Mouse (Mus musculus) heart, embryonic 10.5 days (tissue): ENCODE data around the gene Tex261. TPM values are rescaled to one million over a fixed set of nuclear protein-coding genes. Genes with fewer than 3 reads are reported as not detected.

Experiments used
- DNase-seq: peaks from one replicate; pipeline ENCODE4 v3.0.0-alpha.2; 2017; ENCODE audit warnings: low spot score
- H3K27ac ChIP-seq: fragments of 300-500 bp; sonication (generic); 2 replicates; pipeline ENCODE4 v1.5.1; 2016; ENCODE audit warnings: mild to moderate bottlenecking
- H3K27me3 ChIP-seq: fragments of 300-500 bp; sonication (generic); 2 replicates; pipeline ENCODE4 v1.6.1; 2016; ENCODE audit warnings: mild to moderate bottlenecking; ENCODE audit not compliant: poor library complexity, insufficient read depth, severe bottlenecking
- H3K36me3 ChIP-seq: fragments of 300-500 bp; sonication (generic); 2 replicates; pipeline ENCODE4 v1.6.1; 2016; ENCODE audit warnings: mild to moderate bottlenecking, moderate library complexity
- H3K4me1 ChIP-seq: fragments of 300-500 bp; sonication (generic); 2 replicates; pipeline ENCODE4 v1.6.1; 2016; ENCODE audit warnings: mild to moderate bottlenecking
- H3K4me3 ChIP-seq: fragments of 300-500 bp; sonication (generic); 2 replicates; pipeline ENCODE4 v1.5.1; 2016; ENCODE audit warnings: mild to moderate bottlenecking, moderate library complexity
- H3K9me3 ChIP-seq: fragments of 300-500 bp; sonication (generic); 2 replicates; pipeline ENCODE4 v1.6.1; 2016; ENCODE audit warnings: mild to moderate bottlenecking, moderate library complexity
- WGBS: fragments of 180-500 bp; shearing (Covaris S2); methylation state at CpG from one replicate; pipeline ENCODE4 v1.1.7; 2016; 5-methylcytosine and 5-hydroxymethylcytosine counted together
- polyA plus RNA-seq: library from polyadenylated mRNA; unstranded; fragments of >200 nt; fragmentation: Nextera tagmentation; extraction: Ambion mirVana; gene quantifications from 2 replicates; pipeline ENCODE4 v1.2.1, GENCODE M21; 2016

The Tex261 gene
- polyA plus RNA-seq, 1 experiment from 2014 or later: 88.7 TPM

DNA sequence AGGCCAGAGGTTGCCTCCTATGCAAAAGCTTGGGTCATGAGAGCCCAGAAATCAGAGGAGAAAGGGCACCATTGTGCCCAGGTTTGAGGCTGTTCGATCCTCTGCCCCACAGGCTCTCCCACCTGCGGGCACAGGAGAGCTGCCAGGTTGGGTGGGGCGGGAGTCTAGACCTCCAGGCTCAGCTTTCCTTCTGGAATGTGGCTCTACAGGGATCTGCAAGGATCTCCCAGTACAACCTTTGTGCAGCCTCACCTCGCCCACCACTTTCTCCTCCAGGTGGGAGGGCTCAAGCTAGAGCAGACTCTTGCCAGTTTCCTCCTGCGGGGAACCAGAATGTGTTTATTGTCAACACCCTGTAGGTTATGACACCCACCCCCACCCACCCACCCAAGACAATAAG is 31.1 kb downstream of the Tex261 start:
- Histone ChIP-seq H3K36me3 (no peaks in the 10 kb centered on the region), H3K27ac (no peak overlapping the region), H3K27me3 (peaks cover 78% of the 10 kb centered on the region), H3K4me3 (no peak overlapping the region), H3K4me1 (peaks cover 2% of the 10 kb centered on the region; the same call in 1 of the 2 replicates), H3K9me3 (no peaks in the 10 kb centered on the region)
- DNase-seq: no peak
- 63% methylated on average over 5 of the region's 5 CpGs for WGBS

DNA sequence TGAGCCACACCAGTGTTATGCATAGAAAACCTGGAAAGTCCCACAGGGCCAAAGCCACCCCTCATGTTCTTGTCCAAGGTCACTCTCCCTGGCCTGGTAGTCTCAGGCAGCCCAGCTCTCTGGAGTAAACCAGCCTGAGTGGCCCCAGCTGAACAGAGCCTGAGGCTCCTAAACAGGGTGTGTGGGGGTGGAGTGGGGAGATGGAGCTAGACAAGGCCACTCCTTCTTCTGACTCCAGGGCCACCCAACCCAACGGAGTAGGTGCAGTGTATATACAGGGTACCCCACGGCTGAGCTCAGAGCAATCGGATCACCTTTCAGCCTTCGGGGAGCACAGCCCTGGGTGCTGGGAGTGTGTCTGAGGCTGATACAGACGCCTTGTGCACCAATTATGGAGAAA is 31.5 kb downstream of the Tex261 start:
- peaks cover 74% of the 10 kb centered on the region for H3K27me3 ChIP-seq
- no peak for DNase-seq

DNA sequence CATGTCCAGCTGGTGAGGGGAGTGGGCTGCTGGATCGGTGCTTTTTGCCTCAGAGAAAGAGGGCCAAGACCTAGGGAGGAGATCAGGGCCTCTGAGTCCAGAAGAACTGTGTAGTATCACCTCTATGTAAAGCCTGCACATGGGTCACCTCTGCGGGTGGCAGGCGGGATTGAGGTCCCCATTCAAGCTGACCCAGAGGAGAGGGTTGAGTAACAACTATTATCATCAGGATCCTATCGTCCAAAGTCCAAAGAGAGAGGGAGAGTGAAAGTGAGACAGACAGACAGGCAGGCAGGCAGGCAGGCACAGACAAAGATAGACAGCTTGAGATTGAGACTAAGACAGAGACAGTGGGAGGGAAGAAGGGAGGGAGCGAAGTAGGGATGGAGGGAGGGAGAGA is 32.4 kb downstream of the Tex261 start:
- Histone ChIP-seq H3K27ac (no peak overlapping the region), H3K4me3 (no peak overlapping the region), H3K4me1 (no peaks in the 10 kb centered on the region), H3K9me3 (no peaks in the 10 kb centered on the region), H3K27me3 (peaks cover 66% of the 10 kb centered on the region), H3K36me3 (no peaks in the 10 kb centered on the region)
- no peak for DNase-seq
- WGBS: 51% methylated on average over 5 of the region's 5 CpGs

More for the DNA sequence above, 31.5 kb downstream of the Tex261 start:
- peaks cover 1% of the 10 kb centered on the region; the same call in 1 of the 2 replicates for H3K4me1 ChIP-seq
- H3K9me3 ChIP-seq: no peaks in the 10 kb centered on the region
- no peak overlapping the region for H3K4me3 ChIP-seq
- 62% methylated on average over 5 of the region's 5 CpGs for WGBS
- no peak overlapping the region for H3K27ac ChIP-seq
- no peaks in the 10 kb centered on the region for H3K36me3 ChIP-seq

DNA sequence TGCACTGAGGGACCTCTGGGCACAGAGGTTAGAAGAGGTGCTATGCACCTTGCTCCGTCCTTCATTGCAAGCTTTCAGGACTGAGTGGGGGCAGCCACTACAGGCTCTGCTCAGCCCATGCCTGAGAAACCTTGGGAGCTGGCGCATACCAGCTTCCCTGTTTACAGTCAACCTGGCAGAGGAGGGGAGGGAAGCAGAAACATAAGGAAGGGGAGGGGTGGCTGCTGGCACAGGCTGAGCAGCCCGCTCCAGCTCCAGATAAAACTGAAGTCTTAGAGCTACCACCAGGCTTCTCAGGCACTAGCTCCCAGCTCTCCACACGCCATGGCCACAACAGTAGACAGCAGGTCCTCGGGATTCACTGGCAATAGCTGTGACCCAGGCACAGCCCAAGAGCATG is 32.9 kb downstream of the Tex261 start, which contains the start of gene Atp6v1b1:
Gene Atp6v1b1 (plus strand): TSS at position 230 of the 400 bp plus-strand sequence.
- no peaks in the 10 kb centered on the region for H3K9me3 ChIP-seq
- WGBS: 46% methylated on average over 5 of the region's 5 CpGs
- H3K27me3 ChIP-seq: peaks cover 66% of the 10 kb centered on the region
- no peak within 1 kb of the TSS for H3K27ac ChIP-seq
- H3K4me1 ChIP-seq: 0 out of 2 replicates have a peak, but pooled peaks cover 1% of the 10 kb centered on the region
- H3K4me3 ChIP-seq: no peak within 1 kb of the TSS
- DNase-seq: no peak
- H3K36me3 ChIP-seq: no peaks in the 10 kb centered on the region

DNA sequence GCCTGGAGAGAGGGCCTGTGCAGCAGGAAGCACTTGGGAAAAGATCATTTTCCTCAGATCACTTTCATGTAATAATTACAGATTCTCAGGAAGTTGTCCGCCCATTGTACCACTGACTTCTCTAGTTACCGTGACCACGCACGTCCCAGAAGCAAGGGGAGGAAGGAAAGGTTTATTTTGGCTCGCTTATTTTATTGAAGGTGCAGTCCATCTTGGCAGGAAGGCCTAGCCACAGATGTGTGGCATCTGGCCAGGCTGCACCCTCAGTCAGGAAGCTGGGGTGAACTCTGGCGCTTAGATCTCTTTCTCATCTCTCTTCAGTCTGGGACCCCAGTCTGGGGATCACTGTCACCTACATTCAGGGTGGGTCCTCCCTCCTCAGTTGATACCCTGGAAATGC is 37.0 kb downstream of the Tex261 start:
- DNase-seq: peak; percentile 58
- Histone ChIP-seq H3K9me3 (0 out of 2 replicates have a peak, but pooled peaks cover 3% of the 10 kb centered on the region), H3K4me3 (no peak overlapping the region), H3K27me3 (peaks cover 51% of the 10 kb centered on the region), H3K36me3 (no peaks in the 10 kb centered on the region), H3K27ac (no peak overlapping the region), H3K4me1 (peaks cover 7% of the 10 kb centered on the region; the same call in 1 of the 2 replicates)
- 80% methylated on average over 6 of the region's 6 CpGs for WGBS

DNA sequence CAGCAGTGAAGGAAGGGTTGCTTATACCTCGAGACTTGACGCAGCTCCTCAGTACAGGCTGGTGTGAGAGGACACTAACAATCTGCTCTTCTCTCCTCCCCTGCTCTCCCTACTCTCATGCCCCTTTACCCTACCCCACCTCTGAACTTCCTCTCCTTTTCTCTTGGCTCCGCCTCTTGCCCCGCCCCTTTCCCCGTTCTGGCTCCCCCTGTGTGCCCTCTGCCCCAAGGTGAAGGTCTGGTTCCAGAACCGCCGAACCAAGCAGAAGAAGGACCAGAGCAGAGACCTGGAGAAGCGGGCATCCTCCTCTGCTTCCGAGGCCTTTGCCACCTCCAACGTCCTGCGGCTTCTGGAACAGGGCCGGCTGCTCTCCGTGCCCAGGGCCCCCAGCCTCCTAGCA is 38.3 kb downstream of the Tex261 start:
- Histone ChIP-seq H3K4me1 (peaks cover 7% of the 10 kb centered on the region; the same call in 1 of the 2 replicates), H3K27me3 (peaks cover 44% of the 10 kb centered on the region), H3K4me3 (peak overlapping the region; percentile 3; the same call in 1 of the 2 replicates), H3K27ac (no peak overlapping the region), H3K36me3 (no peaks in the 10 kb centered on the region), H3K9me3 (0 out of 2 replicates have a peak, but pooled peaks cover 3% of the 10 kb centered on the region)
- WGBS: 23% methylated on average over 13 of the region's 13 CpGs
- DNase-seq: peak; percentile 69

DNA sequence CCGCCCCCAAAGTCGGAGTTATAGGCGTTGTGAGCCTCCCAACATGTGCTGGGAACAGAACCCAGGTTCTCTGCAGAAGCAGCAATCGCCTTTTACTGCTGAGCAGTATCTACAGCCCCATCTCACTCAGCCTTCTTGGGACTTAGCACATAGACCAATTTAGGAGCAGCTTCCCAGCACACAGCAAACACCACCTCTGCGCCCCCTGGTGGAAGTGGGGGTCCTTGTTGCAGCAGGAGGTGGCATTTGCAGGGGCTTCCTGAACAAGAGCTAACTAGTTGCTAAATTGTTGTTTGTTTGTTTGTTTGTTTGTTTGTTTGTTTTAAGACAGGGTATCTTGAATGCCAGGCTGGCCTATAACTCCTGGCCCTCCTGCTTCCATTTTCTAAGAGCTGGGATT is 44.5 kb downstream of the Tex261 start:
- Histone ChIP-seq H3K4me3 (no peak overlapping the region), H3K36me3 (no peaks in the 10 kb centered on the region), H3K9me3 (0 out of 2 replicates have a peak, but pooled peaks cover 3% of the 10 kb centered on the region), H3K27ac (no peak overlapping the region), H3K27me3 (peaks cover 61% of the 10 kb centered on the region), H3K4me1 (no peaks in the 10 kb centered on the region)
- DNase-seq: no peak
- WGBS: 30% methylated on average over 5 of the region's 5 CpGs

DNA sequence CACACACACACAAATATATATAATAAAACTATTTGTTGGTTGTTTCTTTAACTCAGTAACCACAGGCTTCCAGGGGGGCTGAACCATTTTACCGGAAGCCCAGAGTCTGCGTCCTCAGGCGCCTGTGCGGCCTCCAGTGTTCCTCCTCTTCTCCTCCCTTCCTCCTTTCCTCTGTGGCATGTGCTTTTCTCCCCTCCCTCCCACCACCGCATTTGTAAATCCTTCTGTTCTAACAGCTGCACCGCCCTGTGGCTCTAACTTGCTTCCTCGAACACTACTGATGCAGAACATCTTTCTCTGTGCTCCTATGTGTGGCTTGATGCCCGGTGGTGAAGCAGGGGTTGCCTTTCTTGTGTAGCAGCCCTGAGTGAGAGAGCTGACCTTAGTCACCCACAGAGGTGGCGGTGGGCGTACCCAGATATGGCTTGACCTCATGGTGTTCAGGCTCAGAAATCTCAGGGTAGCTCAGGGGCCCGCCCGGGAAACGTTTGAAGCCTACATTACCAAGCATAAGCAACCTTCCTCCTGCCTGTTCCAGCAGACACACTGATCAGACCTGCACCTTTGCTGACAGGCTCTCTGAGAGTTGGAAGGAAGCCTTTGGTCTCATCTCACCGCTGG is 46.2 kb downstream of the Tex261 start:
- H3K4me1 ChIP-seq: no peaks in the 10 kb centered on the region
- no peaks in the 10 kb centered on the region for H3K36me3 ChIP-seq
- 62% methylated on average over 14 of the region's 14 CpGs for WGBS
- no peak overlapping the region for H3K27ac ChIP-seq
- H3K4me3 ChIP-seq: no peak overlapping the region
- 0 out of 2 replicates have a peak, but pooled peaks cover 3% of the 10 kb centered on the region for H3K9me3 ChIP-seq
- peaks cover 51% of the 10 kb centered on the region for H3K27me3 ChIP-seq
- no peak for DNase-seq

DNA sequence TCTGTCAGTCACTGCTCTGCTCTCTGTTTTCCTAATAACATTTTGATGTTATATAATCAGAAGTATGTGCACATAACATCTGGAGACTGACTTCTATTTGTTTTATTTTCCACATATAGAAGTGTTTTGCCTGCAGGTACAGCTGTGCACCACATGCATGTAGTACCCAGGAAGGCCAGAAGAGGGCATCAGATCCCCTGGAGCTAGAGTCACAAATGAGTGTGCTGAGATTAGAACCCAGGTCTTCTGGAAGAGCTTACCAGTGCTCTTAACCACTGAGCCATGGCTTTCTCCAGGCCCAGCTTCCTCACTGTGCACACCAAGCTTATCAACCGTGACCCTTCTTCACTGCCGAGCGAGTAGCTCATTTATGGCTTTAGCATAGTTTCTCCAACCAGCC is 47.1 kb downstream of the Tex261 start:
- H3K4me3 ChIP-seq: no peak overlapping the region
- no peaks in the 10 kb centered on the region for H3K4me1 ChIP-seq
- H3K27me3 ChIP-seq: peaks cover 58% of the 10 kb centered on the region
- no peak overlapping the region for H3K27ac ChIP-seq
- DNase-seq: no peak
- 83% methylated on average over 3 of the region's 3 CpGs for WGBS
- no peaks in the 10 kb centered on the region for H3K9me3 ChIP-seq
- H3K36me3 ChIP-seq: no peaks in the 10 kb centered on the region

DNA sequence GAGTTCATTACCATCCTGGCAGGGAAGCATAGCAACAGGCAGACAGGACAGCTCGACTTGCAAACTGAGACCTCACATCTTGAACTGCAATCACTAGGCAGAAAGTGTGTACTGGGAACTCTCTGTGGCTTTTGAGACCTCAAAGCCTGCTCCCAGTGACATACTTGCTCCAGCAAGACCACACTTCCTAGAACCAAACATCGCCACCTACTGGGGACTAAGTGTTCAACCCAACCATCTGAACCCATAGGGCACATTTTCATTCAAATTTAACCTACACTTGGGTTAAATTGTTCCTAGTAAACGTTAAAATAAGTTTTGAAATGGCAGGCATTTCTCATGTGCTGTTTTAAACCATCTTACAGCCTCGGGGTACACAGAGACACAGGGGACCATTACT is 48.4 kb downstream of the Tex261 start:
- Histone ChIP-seq H3K4me3 (no peak overlapping the region), H3K9me3 (no peaks in the 10 kb centered on the region), H3K27me3 (peaks cover 63% of the 10 kb centered on the region), H3K36me3 (no peaks in the 10 kb centered on the region), H3K4me1 (no peaks in the 10 kb centered on the region), H3K27ac (no peak overlapping the region)
- 36% methylated on average over 4 of the region's 4 CpGs for WGBS
- no peak for DNase-seq

DNA sequence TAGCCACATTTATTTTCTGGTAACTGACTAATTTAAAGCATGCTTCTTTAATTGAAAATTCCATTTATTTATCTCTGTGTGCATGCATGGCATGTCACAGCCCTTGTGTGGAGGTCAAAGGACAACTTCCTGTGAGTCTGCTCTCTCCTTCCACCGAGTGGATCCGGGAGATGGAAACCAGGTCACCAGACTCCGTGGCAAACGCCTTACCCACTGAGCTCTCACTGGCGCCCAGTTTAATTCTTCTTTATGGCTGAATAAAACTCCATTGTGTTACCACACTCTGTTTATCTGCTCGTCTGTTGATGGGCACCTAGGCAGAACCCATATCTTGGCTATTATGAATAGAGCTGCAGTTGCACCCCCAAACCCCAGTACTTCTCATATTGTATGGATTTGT is 53.1 kb downstream of the Tex261 start:
- H3K4me3 ChIP-seq: no peak overlapping the region
- H3K9me3 ChIP-seq: no peaks in the 10 kb centered on the region
- no peaks in the 10 kb centered on the region for H3K36me3 ChIP-seq
- WGBS: 25% methylated on average over 6 of the region's 6 CpGs
- H3K4me1 ChIP-seq: no peaks in the 10 kb centered on the region
- no peak for DNase-seq
- H3K27ac ChIP-seq: no peak overlapping the region
- peaks cover 77% of the 10 kb centered on the region for H3K27me3 ChIP-seq
